12 mouse cellular contexts compared by ENCODE assay signal in genomic region chr3:40282926-40283325, GRCm38 (mm10).
DNase-seq lines count a peak whose midpoint lies in the region; ATAC-seq lines count a peak whose summit lies in the region.
"Had no signal": no experiment of that assay in that cellular context is flagged by ENCODE, and none has a peak within 500 bp of the region (broad histone marks: within the 10 kb centered on the region; RNA-seq: fewer than 3 reads in every experiment).

No protein-coding gene starts in this region.

- H3K36me3 ChIP-seq in midbrain, embryonic 14.5 days (ENCODE audit: control insufficient read depth, insufficient read depth, low read length), result no peaks in the 10 kb centered on the region
- H3K36me3 ChIP-seq: embryonic facial prominence, embryonic 10.5 days had no signal

- no peak overlapping the region for H3K4me2 ChIP-seq in midbrain, embryonic 14.5 days (ENCODE audit: low read length)

- intact Hi-C loops in left cerebral cortex, postnatal 25 days (cut with DNase I), result no loop called here

- no peak overlapping the region for H3K27ac ChIP-seq in midbrain, embryonic 14.5 days (replicated peaks; ENCODE audit: low read depth, low read length)
- H3K27ac ChIP-seq: embryonic facial prominence, embryonic 10.5 days; macrophage had no signal

- no peaks in the 10 kb centered on the region for H3K4me1 ChIP-seq in midbrain, embryonic 14.5 days (ENCODE audit: control insufficient read depth, insufficient read depth, low read length)

- 91% methylated on average over 1 of the region's 1 CpGs for WGBS in midbrain, embryonic 14.5 days

- no peaks in the 10 kb centered on the region for H3K9me3 ChIP-seq in midbrain, embryonic 14.5 days (ENCODE audit: control insufficient read depth, low read length)
- H3K9me3 ChIP-seq: embryonic facial prominence, embryonic 10.5 days had no signal

- H3K4me3 ChIP-seq in midbrain, embryonic 14.5 days (replicated peaks; ENCODE audit: low read depth, low read length), result no peak overlapping the region
- H3K4me3 ChIP-seq: embryonic facial prominence, embryonic 10.5 days had no signal

- peak; percentile 88 for ATAC-seq in cerebellum, adult (ENCODE audit: insufficient number of reproducible peaks, low FRiP score, low TSS enrichment)
- no peak for ATAC-seq in midbrain, embryonic 14.5 days (ENCODE audit: low FRiP score, low TSS enrichment)

- no peak for DNase-seq in cerebellum, postnatal 4 days (ENCODE audit: low spot score in 2 of 2)
- DNase-seq in cerebellum, adult 11-12 months, result peak; percentile 40
- peak; percentile 80 for DNase-seq in layer of hippocampus, adult 11-12 months (ENCODE audit: low spot score)
- peak; percentile 51 to 82 for DNase-seq in left cerebral cortex, postnatal 25 days (ENCODE audit: low spot score in 2 of 2)
- DNase-seq in adrenal gland, postnatal 36 days, result no peak
- DNase-seq in Muller cell, postnatal 12 days (ENCODE audit: inconsistent ontology term), result no peak
- DNase-seq in midbrain, embryonic 14.5 days, result no peak
- DNase-seq: adrenal gland, adult 2 months; gastrocnemius, postnatal 14 days had no signal

- H3K9ac ChIP-seq in midbrain, embryonic 14.5 days (replicated peaks; ENCODE audit: low read length), result no peak overlapping the region

- no peaks in the 10 kb centered on the region for H3K27me3 ChIP-seq in midbrain, embryonic 14.5 days (ENCODE audit: control insufficient read depth, insufficient read depth, low read length)

Comparison
In these comparisons a context has a peak if more than half of its experiments do, and no peak if none do; other contexts are left out.
1. DNase-seq: peak in cerebellum, adult 11-12 months (single experiment), layer of hippocampus, adult 11-12 months (single experiment) and left cerebral cortex, postnatal 25 days (2 of 2); none in cerebellum, postnatal 4 days (0 of 2), adrenal gland, postnatal 36 days (0 of 2), Muller cell, postnatal 12 days (single experiment) and midbrain, embryonic 14.5 days (single experiment).